Mouse (Mus musculus) liver, embryonic 13.5 days (tissue): ENCODE data around the gene Rdh19. TPM values are rescaled to one million over a fixed set of nuclear protein-coding genes. Genes with fewer than 3 reads are reported as not detected.
A peak's percentile ranks its signal among the peaks of the same experiment; 100 is the strongest.
"Not testable (repeated sequence)": the region's sequence is repeated elsewhere in the genome, so short reads cannot be mapped to it uniquely, and the experiment has no call there.

Source experiments
- ATAC-seq: fragments of 200-750 bp; cut with Nextera tagmentation; 2 replicates; pipeline ENCODE4 v1.8.0; 2017; ENCODE audit warnings: low read depth, mild to moderate bottlenecking, moderate number of reproducible peaks, moderate library complexity
- DNase-seq: peaks from one replicate; pipeline ENCODE4 v3.0.0; 2022
- H3K27ac ChIP-seq: fragments of 300-500 bp; sonication (generic); 2 replicates; pipeline ENCODE4 v1.5.1; 2015; ENCODE audit warnings: moderate library complexity, mild to moderate bottlenecking, inconsistent platforms
- H3K27me3 ChIP-seq: fragments of 300-500 bp; sonication (generic); 2 replicates; pipeline ENCODE4 v1.6.1; 2015; ENCODE audit warnings: mild to moderate bottlenecking, inconsistent platforms
- H3K36me3 ChIP-seq: fragments of 300-500 bp; sonication (generic); 2 replicates; pipeline ENCODE4 v1.6.1; 2015; ENCODE audit warnings: mild to moderate bottlenecking, inconsistent platforms
- H3K4me1 ChIP-seq: fragments of 300-500 bp; sonication (generic); replicated peaks from 2 replicates; pipeline ENCODE4 v1.6.1; 2015; ENCODE audit warnings: inconsistent platforms
- H3K4me2 ChIP-seq: fragments of 300-500 bp; sonication (generic); 2 replicates; pipeline ENCODE4 v1.6.1; 2015; ENCODE audit warnings: inconsistent platforms, mild to moderate bottlenecking, moderate library complexity
- H3K4me3 ChIP-seq: fragments of 300-500 bp; sonication (generic); replicated peaks from 2 replicates; pipeline ENCODE4 v1.5.1; 2015; ENCODE audit warnings: mild to moderate bottlenecking, inconsistent platforms
- H3K9ac ChIP-seq: fragments of 300-500 bp; sonication (generic); 2 replicates; pipeline ENCODE4 v1.6.1; 2015; ENCODE audit warnings: mild to moderate bottlenecking, inconsistent platforms
- H3K9me3 ChIP-seq: fragments of 300-500 bp; sonication (generic); replicated peaks from 2 replicates; pipeline ENCODE4 v1.6.1; 2016; ENCODE audit warnings: inconsistent platforms
- WGBS: fragments of 180-500 bp; shearing (Covaris S2); methylation state at CpG from one replicate; pipeline ENCODE4 v1.1.7; 2015; ENCODE audit not compliant: insufficient replicate concordance; 5-methylcytosine and 5-hydroxymethylcytosine counted together
- polyA plus RNA-seq: library from polyadenylated mRNA; unstranded; fragments of >200 nt; fragmentation: Nextera tagmentation; extraction: Ambion mirVana; gene quantifications from 2 replicates; pipeline ENCODE4 v1.2.1, GENCODE M21; 2015

Gene Rdh19
- polyA plus RNA-seq, 1 experiment from 2014 or later: not detected

GRCm38 (mm10) chr10:127837793-127838192, 11.9 kb upstream of the Rdh19 start:
- 66% methylated on average over 5 of the region's 5 CpGs for WGBS
- not testable (repeated sequence) for H3K9me3 ChIP-seq, DNase-seq, H3K36me3 ChIP-seq, ATAC-seq, H3K9ac ChIP-seq, H3K4me2 ChIP-seq, H3K4me1 ChIP-seq, H3K27ac ChIP-seq, H3K27me3 ChIP-seq, H3K4me3 ChIP-seq

GRCm38 (mm10) chr10:127838539-127838938, 11.2 kb upstream of the Rdh19 start:
- Histone ChIP-seq H3K9ac (no peak overlapping the region), H3K36me3 (no peaks in the 10 kb centered on the region), H3K27ac (no peak overlapping the region), H3K4me2 (no peak overlapping the region), H3K27me3 (no peaks in the 10 kb centered on the region), H3K4me1 (no peaks in the 10 kb centered on the region), H3K9me3 (no peaks in the 10 kb centered on the region; the same call in 1 of the 2 replicates), H3K4me3 (no peak overlapping the region)
- DNase-seq: no peak
- 56% methylated on average over 2 of the region's 2 CpGs for WGBS
- no peak for ATAC-seq

GRCm38 (mm10) chr10:127840776-127841175, 9.0 kb upstream of the Rdh19 start:
- no peak for ATAC-seq
- Histone ChIP-seq H3K4me2 (no peak overlapping the region), H3K9ac (no peak overlapping the region), H3K9me3 (no peaks in the 10 kb centered on the region; the same call in 1 of the 2 replicates), H3K36me3 (no peaks in the 10 kb centered on the region), H3K27me3 (no peaks in the 10 kb centered on the region), H3K4me1 (no peaks in the 10 kb centered on the region), H3K4me3 (no peak overlapping the region), H3K27ac (no peak overlapping the region)
- WGBS: 37% methylated on average over 2 of the region's 2 CpGs
- no peak for DNase-seq

GRCm38 (mm10) chr10:127845945-127846344, 3.8 kb upstream of the Rdh19 start:
- DNase-seq, H3K9me3 ChIP-seq, H3K36me3 ChIP-seq, H3K27ac ChIP-seq, H3K27me3 ChIP-seq, H3K4me2 ChIP-seq, H3K9ac ChIP-seq, H3K4me3 ChIP-seq, H3K4me1 ChIP-seq, ATAC-seq: not testable (repeated sequence)
- 83% methylated on average over 5 of the region's 5 CpGs for WGBS

- H3K36me3 ChIP-seq: no peaks in the 10 kb centered on the region
- DNase-seq: no peak
- no peak overlapping the region for H3K27ac ChIP-seq
- H3K9me3 ChIP-seq: no peaks in the 10 kb centered on the region
- no peak overlapping the region for H3K4me2 ChIP-seq
- H3K4me3 ChIP-seq: no peak overlapping the region
- ATAC-seq: peak; percentile 50
- no peaks in the 10 kb centered on the region for H3K27me3 ChIP-seq
- H3K4me1 ChIP-seq: no peaks in the 10 kb centered on the region
- no peak overlapping the region for H3K9ac ChIP-seq
- WGBS: 36% methylated on average over 1 of the region's 1 CpGs
Measured at GRCm38 (mm10) chr10:127848089-127848488, 1.6 kb upstream of the Rdh19 start.

GRCm38 (mm10) chr10:127856376-127856775, 6.6 kb downstream of the Rdh19 start:
- ATAC-seq: no peak
- no peaks in the 10 kb centered on the region for H3K9me3 ChIP-seq
- H3K27ac ChIP-seq: no peak overlapping the region

GRCm38 (mm10) chr10:127864931-127865330, 15.2 kb downstream of the Rdh19 start:
- 0 out of 2 replicates have a peak, but pooled peaks cover 2% of the 10 kb centered on the region for H3K4me1 ChIP-seq
- H3K4me3 ChIP-seq: no peak overlapping the region
- no peaks in the 10 kb centered on the region for H3K9me3 ChIP-seq
- H3K27me3 ChIP-seq: no peaks in the 10 kb centered on the region; the same call in 1 of the 2 replicates
- H3K9ac ChIP-seq: no peak overlapping the region
- ATAC-seq (no peak), DNase-seq (no peak)
- H3K4me2 ChIP-seq: no peak overlapping the region
- H3K36me3 ChIP-seq: no peaks in the 10 kb centered on the region
- H3K27ac ChIP-seq: no peak overlapping the region

More at GRCm38 (mm10) chr10:127856376-127856775, 6.6 kb downstream of the Rdh19 start:
- Histone ChIP-seq H3K36me3 (no peaks in the 10 kb centered on the region), H3K4me2 (no peak overlapping the region), H3K4me1 (no peaks in the 10 kb centered on the region), H3K4me3 (no peak overlapping the region), H3K9ac (no peak overlapping the region), H3K27me3 (no peaks in the 10 kb centered on the region; the same call in 1 of the 2 replicates)
- no peak for DNase-seq

- 45% methylated on average over 3 of the region's 3 CpGs for WGBS
- no peak within 1 kb of the TSS for H3K9ac ChIP-seq
- no peak within 1 kb of the TSS for H3K27ac ChIP-seq
- H3K4me1 ChIP-seq: 0 out of 2 replicates have a peak, but pooled peaks cover 2% of the 10 kb centered on the region
- no peaks in the 10 kb centered on the region; the same call in 1 of the 2 replicates for H3K27me3 ChIP-seq
- H3K36me3 ChIP-seq: no peaks in the 10 kb centered on the region
- ATAC-seq (no peak), DNase-seq (no peak)
- no peaks in the 10 kb centered on the region for H3K9me3 ChIP-seq
- no peak within 1 kb of the TSS for H3K4me3 ChIP-seq
- H3K4me2 ChIP-seq: no peak within 1 kb of the TSS
Measured at GRCm38 (mm10) chr10:127866232-127866631, 16.5 kb downstream of the Rdh19 start, which contains the start of gene Rdh16f2. TSS of gene Rdh16f2 (plus strand) at chr10:127866474.

GRCm38 (mm10) chr10:127872484-127872883, 22.8 kb downstream of the Rdh19 start:
- H3K9ac ChIP-seq: no peak overlapping the region
- WGBS: 49% methylated on average over 4 of the region's 4 CpGs
- H3K27ac ChIP-seq: no peak overlapping the region
- no peaks in the 10 kb centered on the region for H3K4me1 ChIP-seq
- H3K27me3 ChIP-seq: no peaks in the 10 kb centered on the region
- H3K4me2 ChIP-seq: no peak overlapping the region
- H3K9me3 ChIP-seq: no peaks in the 10 kb centered on the region
- DNase-seq: no peak
- H3K4me3 ChIP-seq: no peak overlapping the region
- no peak for ATAC-seq
- no peaks in the 10 kb centered on the region for H3K36me3 ChIP-seq

- Histone ChIP-seq H3K27ac (no peak overlapping the region), H3K4me1 (peaks cover 19% of the 10 kb centered on the region), H3K9ac (no peak overlapping the region), H3K36me3 (no peaks in the 10 kb centered on the region), H3K27me3 (no peaks in the 10 kb centered on the region), H3K9me3 (no peaks in the 10 kb centered on the region), H3K4me2 (no peak overlapping the region), H3K4me3 (no peak overlapping the region)
- DNase-seq (peak; percentile 5), ATAC-seq (peak; percentile 60)
- WGBS: 36% methylated on average over 2 of the region's 2 CpGs
Measured at GRCm38 (mm10) chr10:127877681-127878080, 28.0 kb downstream of the Rdh19 start.

- no peak overlapping the region for H3K9ac ChIP-seq
- H3K27me3 ChIP-seq: no peaks in the 10 kb centered on the region
- no peaks in the 10 kb centered on the region for H3K9me3 ChIP-seq
- H3K36me3 ChIP-seq: no peaks in the 10 kb centered on the region
- DNase-seq (no peak), ATAC-seq (peak; percentile 47)
- 36% methylated on average over 3 of the region's 3 CpGs for WGBS
- peaks cover 19% of the 10 kb centered on the region for H3K4me1 ChIP-seq
- no peak overlapping the region for H3K4me2 ChIP-seq
- H3K4me3 ChIP-seq: no peak overlapping the region
- H3K27ac ChIP-seq: peak overlapping the region; percentile 53
Measured at GRCm38 (mm10) chr10:127878262-127879057, 28.7 kb downstream of the Rdh19 start.

- ATAC-seq (peak; percentile 77), DNase-seq (no peak)
- Histone ChIP-seq H3K4me1 (peaks cover 19% of the 10 kb centered on the region), H3K4me3 (no peak overlapping the region), H3K9ac (no peak overlapping the region), H3K36me3 (no peaks in the 10 kb centered on the region), H3K9me3 (no peaks in the 10 kb centered on the region), H3K4me2 (no peak overlapping the region), H3K27ac (peak overlapping the region; percentile 1; the same call in 1 of the 2 replicates), H3K27me3 (no peaks in the 10 kb centered on the region)
- 48% methylated on average over 3 of the region's 3 CpGs for WGBS
Measured at GRCm38 (mm10) chr10:127879155-127879688, 29.5 kb downstream of the Rdh19 start.
